Mouse (Mus musculus): ENCODE data around the gene Fgd6. TPM values are rescaled to one million over a fixed set of nuclear protein-coding genes. Genes with fewer than 3 reads are reported as not detected.

The Fgd6 gene
- polyA plus RNA-seq, 1 experiment = 2.0 TPM

- TF ChIP-seq POLR2A (IDR thresholded peaks at IDR 0.05; ENCODE audit: control insufficient read depth, extremely low read depth, insufficient read depth, low read length, poor library complexity) = no peak
- TF ChIP-seq CTCF (IDR thresholded peaks at IDR 0.05; ENCODE audit: borderline replicate concordance, control insufficient read depth, extremely low read depth, insufficient read depth, low read length, poor library complexity) = peak; percentile 47; the same call in 1 of the 2 replicates
- peak within 1 kb of the TSS; percentile 86 for H3K4me3 ChIP-seq (ENCODE audit: control insufficient read depth, insufficient read depth, low read length)
- WGBS = under 1% methylated on average over 61 of the region's 64 CpGs
- peak; percentile 74 for DNase-seq
- H3K36me3 ChIP-seq (ENCODE audit: control insufficient read depth, insufficient read depth, low read length) = no peaks in the 10 kb centered on the region
- no peak within 1 kb of the TSS for H3K27ac ChIP-seq (ENCODE audit: control insufficient read depth, insufficient read depth, low read length)
- H3K27me3 ChIP-seq (ENCODE audit: control insufficient read depth, insufficient read depth, low read length) = no peaks in the 10 kb centered on the region
- 0 out of 2 replicates have a peak, but pooled peaks cover 2% of the 10 kb centered on the region for H3K4me1 ChIP-seq (replicated peaks; ENCODE audit: control insufficient read depth, insufficient read depth, low read length)
These were observed 112.1 kb downstream of the Fgd6 start, which contains the start of gene Nr2c1 for GRCm38 (mm10) chr10:94147756-94148531. Gene Nr2c1 (plus strand): TSS chr10:94148023.

- no peak for DNase-seq
- Histone ChIP-seq H3K36me3 (ENCODE audit: control insufficient read depth, insufficient read depth, low read length) (no peaks in the 10 kb centered on the region), H3K27ac (ENCODE audit: control insufficient read depth, insufficient read depth, low read length) (no peak overlapping the region), H3K4me3 (ENCODE audit: control insufficient read depth, insufficient read depth, low read length) (no peak overlapping the region), H3K27me3 (ENCODE audit: control insufficient read depth, insufficient read depth, low read length) (no peaks in the 10 kb centered on the region), H3K4me1 (replicated peaks; ENCODE audit: control insufficient read depth, insufficient read depth, low read length) (0 out of 2 replicates have a peak, but pooled peaks cover 2% of the 10 kb centered on the region)
- TF ChIP-seq CTCF (IDR thresholded peaks at IDR 0.05; ENCODE audit: borderline replicate concordance, control insufficient read depth, extremely low read depth, insufficient read depth, low read length, poor library complexity) = no peak
- TF ChIP-seq POLR2A (IDR thresholded peaks at IDR 0.05; ENCODE audit: control insufficient read depth, extremely low read depth, insufficient read depth, low read length, poor library complexity) = no peak
- 80% methylated on average over 4 of the region's 4 CpGs for WGBS
These were observed 115.7 kb downstream of the Fgd6 start for GRCm38 (mm10) chr10:94151488-94151887.

DNA sequence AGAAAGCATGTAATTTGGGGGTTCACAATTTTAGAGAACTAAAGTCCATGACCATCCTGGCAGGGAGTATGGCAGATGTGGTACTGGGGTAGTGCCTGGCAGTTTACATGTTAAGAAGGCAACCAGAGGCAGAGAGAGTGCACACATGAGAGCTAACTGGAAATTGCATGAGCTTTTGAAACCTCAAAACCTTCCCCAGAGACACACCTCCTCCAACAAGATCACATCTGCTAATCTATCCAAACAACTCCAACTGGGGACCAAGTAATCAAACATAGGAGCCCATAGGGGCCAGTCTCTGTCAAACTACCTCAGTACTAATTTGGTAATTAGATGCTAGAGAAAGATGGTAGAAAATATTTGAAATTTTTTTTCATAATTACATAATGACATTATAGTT lies 118.0 kb downstream of the Fgd6 start:
- Histone ChIP-seq H3K27ac (ENCODE audit: control insufficient read depth, insufficient read depth, low read length) (no peak overlapping the region), H3K4me3 (ENCODE audit: control insufficient read depth, insufficient read depth, low read length) (no peak overlapping the region), H3K4me1 (replicated peaks; ENCODE audit: control insufficient read depth, insufficient read depth, low read length) (0 out of 2 replicates have a peak, but pooled peaks cover 2% of the 10 kb centered on the region), H3K27me3 (ENCODE audit: control insufficient read depth, insufficient read depth, low read length) (no peaks in the 10 kb centered on the region), H3K36me3 (ENCODE audit: control insufficient read depth, insufficient read depth, low read length) (peaks cover 7% of the 10 kb centered on the region)
- no peak for DNase-seq
- TF ChIP-seq POLR2A (IDR thresholded peaks at IDR 0.05; ENCODE audit: control insufficient read depth, extremely low read depth, insufficient read depth, low read length, poor library complexity) (no peak), CTCF (IDR thresholded peaks at IDR 0.05; ENCODE audit: borderline replicate concordance, control insufficient read depth, extremely low read depth, insufficient read depth, low read length, poor library complexity) (no peak)

- peaks cover 27% of the 10 kb centered on the region for H3K36me3 ChIP-seq (ENCODE audit: control insufficient read depth, insufficient read depth, low read length)
- TF ChIP-seq POLR2A (IDR thresholded peaks at IDR 0.05; ENCODE audit: control insufficient read depth, extremely low read depth, insufficient read depth, low read length, poor library complexity) (no peak), CTCF (IDR thresholded peaks at IDR 0.05; ENCODE audit: borderline replicate concordance, control insufficient read depth, extremely low read depth, insufficient read depth, low read length, poor library complexity) (no peak)
- DNase-seq = no peak
- WGBS = 74% methylated on average over 6 of the region's 6 CpGs
- H3K4me1 ChIP-seq (replicated peaks; ENCODE audit: control insufficient read depth, insufficient read depth, low read length) = no peaks in the 10 kb centered on the region
- no peaks in the 10 kb centered on the region for H3K27me3 ChIP-seq (ENCODE audit: control insufficient read depth, insufficient read depth, low read length)
- H3K4me3 ChIP-seq (ENCODE audit: control insufficient read depth, insufficient read depth, low read length) = no peak overlapping the region
- no peak overlapping the region for H3K27ac ChIP-seq (ENCODE audit: control insufficient read depth, insufficient read depth, low read length)
These were observed 123.2 kb downstream of the Fgd6 start for GRCm38 (mm10) chr10:94158962-94159361.

DNA sequence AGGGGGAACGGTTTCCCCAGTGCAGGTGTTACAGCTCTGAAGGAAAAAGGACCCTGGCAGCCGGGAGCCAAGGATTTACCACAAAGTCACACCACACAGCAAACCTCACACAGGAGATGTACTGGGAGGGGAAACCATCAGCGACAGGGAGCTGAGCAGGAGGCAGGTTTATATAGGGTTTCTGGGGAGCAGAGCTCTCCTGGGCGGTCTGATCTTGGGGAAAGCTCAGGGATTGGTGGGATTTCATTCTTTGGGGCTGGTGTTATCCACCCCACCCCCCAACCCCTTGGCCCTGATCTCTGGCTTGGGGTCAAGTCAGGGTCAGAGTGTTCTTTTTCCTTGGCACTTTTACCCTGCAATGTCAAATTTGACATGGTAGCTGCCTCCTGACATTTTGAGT lies 123.6 kb downstream of the Fgd6 start:
- H3K4me3 ChIP-seq (ENCODE audit: control insufficient read depth, insufficient read depth, low read length) = no peak overlapping the region
- WGBS = 84% methylated on average over 4 of the region's 4 CpGs
- H3K27me3 ChIP-seq (ENCODE audit: control insufficient read depth, insufficient read depth, low read length) = no peaks in the 10 kb centered on the region
- TF ChIP-seq CTCF (IDR thresholded peaks at IDR 0.05; ENCODE audit: borderline replicate concordance, control insufficient read depth, extremely low read depth, insufficient read depth, low read length, poor library complexity) (no peak), POLR2A (IDR thresholded peaks at IDR 0.05; ENCODE audit: control insufficient read depth, extremely low read depth, insufficient read depth, low read length, poor library complexity) (no peak)
- H3K4me1 ChIP-seq (replicated peaks; ENCODE audit: control insufficient read depth, insufficient read depth, low read length) = no peaks in the 10 kb centered on the region
- DNase-seq = no peak
- peaks cover 31% of the 10 kb centered on the region for H3K36me3 ChIP-seq (ENCODE audit: control insufficient read depth, insufficient read depth, low read length)
- H3K27ac ChIP-seq (ENCODE audit: control insufficient read depth, insufficient read depth, low read length) = no peak overlapping the region

- no peak for DNase-seq
- Histone ChIP-seq H3K36me3 (ENCODE audit: control insufficient read depth, insufficient read depth, low read length) (peaks cover 38% of the 10 kb centered on the region), H3K27me3 (ENCODE audit: control insufficient read depth, insufficient read depth, low read length) (no peaks in the 10 kb centered on the region), H3K27ac (ENCODE audit: control insufficient read depth, insufficient read depth, low read length) (no peak overlapping the region), H3K4me3 (ENCODE audit: control insufficient read depth, insufficient read depth, low read length) (no peak overlapping the region), H3K4me1 (replicated peaks; ENCODE audit: control insufficient read depth, insufficient read depth, low read length) (no peaks in the 10 kb centered on the region)
- TF ChIP-seq POLR2A (IDR thresholded peaks at IDR 0.05; ENCODE audit: control insufficient read depth, extremely low read depth, insufficient read depth, low read length, poor library complexity) = no peak
- no peak for TF ChIP-seq CTCF (IDR thresholded peaks at IDR 0.05; ENCODE audit: borderline replicate concordance, control insufficient read depth, extremely low read depth, insufficient read depth, low read length, poor library complexity)
- 99% methylated on average over 5 of the region's 5 CpGs for WGBS
These were observed 125.4 kb downstream of the Fgd6 start for GRCm38 (mm10) chr10:94161051-94161765.
